Mouse (Mus musculus) 3T3-L1 (cell line): Measurements from ENCODE around the gene Ccdc92.

Source experiments
- DNase-seq: peaks from one replicate; pipeline ENCODE4 v3.0.0-alpha.2; 2015; ENCODE audit warnings: low read depth, low spot score

The Ccdc92 gene

GRCm38 (mm10) chr5:124862013-124862866, at the start of gene Ccdc92, which contains the start of gene Zfp664:
TSS of gene Ccdc92 (minus strand) at chr5:124862424.
TSS of gene Zfp664 (plus strand) at chr5:124862691.
- peak; percentile 96 for DNase-seq

GRCm38 (mm10) chr5:124908860-124909259, 46.6 kb upstream of the Ccdc92 start:
- peak; percentile 76 for DNase-seq

GRCm38 (mm10) chr5:124906890-124907289, 44.7 kb upstream of the Ccdc92 start:
- no peak for DNase-seq

- DNase-seq = no peak
These were observed 41.6 kb upstream of the Ccdc92 start for GRCm38 (mm10) chr5:124903852-124904251.

GRCm38 (mm10) chr5:124902195-124902594, 40.0 kb upstream of the Ccdc92 start:
- DNase-seq = no peak

GRCm38 (mm10) chr5:124901675-124902074, 39.5 kb upstream of the Ccdc92 start:
- DNase-seq = no peak

- DNase-seq = no peak
These were observed 38.7 kb upstream of the Ccdc92 start for GRCm38 (mm10) chr5:124900738-124901490.

- DNase-seq = peak; percentile 87
These were observed 37.9 kb upstream of the Ccdc92 start for GRCm38 (mm10) chr5:124899945-124900631.

- DNase-seq = no peak
These were observed 33.9 kb upstream of the Ccdc92 start for GRCm38 (mm10) chr5:124896135-124896534.

GRCm38 (mm10) chr5:124891921-124892370, 29.7 kb upstream of the Ccdc92 start:
- DNase-seq = no peak

- DNase-seq = no peak
These were observed 26.4 kb upstream of the Ccdc92 start for GRCm38 (mm10) chr5:124888661-124889060.

- DNase-seq = no peak
These were observed 21.7 kb upstream of the Ccdc92 start for GRCm38 (mm10) chr5:124883877-124884276.

- DNase-seq = no peak
These were observed 17.6 kb upstream of the Ccdc92 start for GRCm38 (mm10) chr5:124879801-124880200.

- DNase-seq = no peak
These were observed 17.0 kb upstream of the Ccdc92 start for GRCm38 (mm10) chr5:124879251-124879650.

GRCm38 (mm10) chr5:124873890-124874601, 11.8 kb upstream of the Ccdc92 start:
- DNase-seq = no peak

GRCm38 (mm10) chr5:124873096-124873495, 10.9 kb upstream of the Ccdc92 start:
- no peak for DNase-seq

GRCm38 (mm10) chr5:124872033-124872432, 9.8 kb upstream of the Ccdc92 start:
- peak; percentile 89 for DNase-seq

- peak; percentile 85 for DNase-seq
These were observed 6.8 kb upstream of the Ccdc92 start for GRCm38 (mm10) chr5:124868981-124869380.

GRCm38 (mm10) chr5:124862871-124863741, 882 bp upstream of the Ccdc92 start:
- DNase-seq = peak; percentile 54

GRCm38 (mm10) chr5:124861463-124861862, 761 bp downstream of the Ccdc92 start:
- no peak for DNase-seq
